Mouse (Mus musculus) intestine, embryonic 16.5 days (tissue): ENCODE results near the gene Gm10324. TPM values are rescaled to one million over a fixed set of nuclear protein-coding genes. Genes with fewer than 3 reads are reported as not detected.
"Not testable (repeated sequence)": the region's sequence is repeated elsewhere in the genome, so short reads cannot be mapped to it uniquely, and the experiment has no call there.

Source experiments
- ATAC-seq: fragments of 200-750 bp; cut with Nextera tagmentation; 2 replicates; pipeline ENCODE4 v1.8.0; 2017; ENCODE audit warnings: moderate TSS enrichment, moderate library complexity
- H3K27ac ChIP-seq: fragments of 300-500 bp; sonication (generic); 2 replicates; pipeline ENCODE4 v1.5.1; 2014; ENCODE audit warnings: mild to moderate bottlenecking, low read length
- H3K27me3 ChIP-seq: fragments of 300-500 bp; sonication (generic); replicated peaks from 2 replicates; pipeline ENCODE4 v1.6.1; 2014; ENCODE audit warnings: low read length, control low read depth, mixed read lengths; ENCODE audit not compliant: control insufficient read depth, insufficient read depth
- H3K36me3 ChIP-seq: fragments of 300-500 bp; sonication (generic); 2 replicates; pipeline ENCODE4 v1.6.1; 2014; ENCODE audit warnings: low read length, control low read depth; ENCODE audit not compliant: control insufficient read depth, insufficient read depth
- H3K4me1 ChIP-seq: fragments of 300-500 bp; sonication (generic); 2 replicates; pipeline ENCODE4 v1.6.1; 2014; ENCODE audit warnings: low read length, control low read depth, mixed read lengths; ENCODE audit not compliant: control insufficient read depth, insufficient read depth
- H3K4me2 ChIP-seq: fragments of 300-500 bp; sonication (generic); 2 replicates; pipeline ENCODE4 v1.6.1; 2014; ENCODE audit warnings: low read depth, low read length, control low read depth
- H3K4me3 ChIP-seq: fragments of 300-500 bp; sonication (generic); 2 replicates; pipeline ENCODE4 v1.5.1; 2014; ENCODE audit warnings: mild to moderate bottlenecking, low read length
- H3K9ac ChIP-seq: fragments of 300-500 bp; sonication (generic); 2 replicates; pipeline ENCODE4 v1.6.1; 2014; ENCODE audit warnings: low read depth, low read length
- H3K9me3 ChIP-seq: fragments of 300-500 bp; sonication (generic); 2 replicates; pipeline ENCODE4 v1.6.1; 2016; ENCODE audit warnings: low read length, control low read depth; ENCODE audit not compliant: control insufficient read depth
- WGBS: fragments of 180-500 bp; shearing (Covaris S2); extraction: QIAGEN DNeasy Blood & Tissue Kit; methylation state at CpG from one replicate; pipeline ENCODE4 v1.1.7; 2014; 5-methylcytosine and 5-hydroxymethylcytosine counted together
- polyA plus RNA-seq: library from polyadenylated mRNA; unstranded; fragments of >200 nt; fragmentation: Nextera tagmentation; extraction: Ambion mirVana; gene quantifications from 2 replicates; pipeline ENCODE4 v1.2.1, GENCODE M21; 2015

Gene Gm10324
- polyA plus RNA-seq: not detected in 2 replicates

- not testable (repeated sequence) for H3K4me1 ChIP-seq, H3K4me3 ChIP-seq, ATAC-seq, H3K4me2 ChIP-seq, H3K27ac ChIP-seq, H3K36me3 ChIP-seq, H3K27me3 ChIP-seq, H3K9me3 ChIP-seq, H3K9ac ChIP-seq
- no CpG with 5 or more reads among the region's 2 CpGs for WGBS
These were observed at the start of gene Gm10324 for GRCm38 (mm10) chr13:66119247-66119646. Gene Gm10324 (plus strand): TSS chr13:66119547.

Other genes starting within 250 kb of the Gm10324 start
- not detected in 2 replicates for gene Gm10772, start 108.0 kb downstream of the Gm10324 start, polyA plus RNA-seq